Mouse (Mus musculus): ENCODE data around the gene Dmrtc1c1. TPM values are rescaled to one million over a fixed set of nuclear protein-coding genes. Genes with fewer than 3 reads are reported as not detected.
"Not testable (repeated sequence)": the region's sequence is repeated elsewhere in the genome, so short reads cannot be mapped to it uniquely, and the experiment has no call there.

Dmrtc1c1 gene
- total RNA-seq (2021): not detected
- long read RNA-seq, experiment 1: 0 reads
- long read RNA-seq, experiment 2: 0 reads

DNA sequence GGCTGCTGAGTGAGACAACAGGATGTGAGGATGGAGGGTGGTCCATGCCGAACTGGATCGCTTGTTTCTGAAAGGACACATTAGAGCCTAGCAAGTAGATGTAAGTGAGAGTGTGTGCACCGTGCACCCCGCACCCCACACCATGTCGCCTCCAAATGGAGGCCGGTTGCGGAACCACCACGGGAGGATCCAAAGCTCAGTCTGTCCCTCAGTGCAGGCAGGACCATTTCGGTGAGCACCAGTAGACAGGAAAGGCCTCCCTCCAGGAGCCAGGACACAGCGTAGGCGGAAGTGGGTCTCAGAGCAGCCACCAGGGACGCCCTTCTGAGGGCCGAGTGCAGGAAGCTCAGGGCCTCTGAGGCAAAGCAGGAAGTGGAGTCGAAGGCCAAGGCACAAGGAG is at the start of gene Dmrtc1c1:
Dmrtc1c1 (plus strand) TSS at position 301 of the 400 bp plus-strand sequence.
- DNase-seq (ENCODE audit: low spot score in 2 of 2): not testable (repeated sequence)

DNA sequence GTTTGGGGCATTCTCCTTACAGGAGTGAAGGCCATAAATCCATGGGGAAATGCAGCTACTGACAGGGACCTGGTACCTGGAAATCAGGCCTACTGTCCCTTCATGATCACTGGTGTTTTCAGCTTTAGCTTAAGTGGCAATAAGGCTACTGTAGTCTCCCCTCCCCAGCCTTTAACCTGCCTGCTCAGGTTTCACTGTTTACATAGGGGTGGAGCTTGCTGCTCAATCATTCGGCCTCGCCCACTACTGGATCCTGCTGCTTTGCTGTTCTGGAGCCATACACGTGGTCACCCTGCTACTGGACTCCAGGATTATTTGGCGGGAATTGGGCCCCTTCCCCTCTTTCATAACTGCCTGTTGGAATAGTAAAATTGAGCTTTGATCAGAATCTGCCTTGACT is 36.9 kb upstream of the Dmrtc1c1 start:
- no peak for DNase-seq (ENCODE audit: low spot score in 2 of 2)

- no peak for DNase-seq (ENCODE audit: low spot score in 2 of 2)
Measured at GRCm38 (mm10) chrX:102812311-102812710, 9.5 kb downstream of the Dmrtc1c1 start.

GRCm38 (mm10) chrX:102854516-102854915 is 51.8 kb downstream of the Dmrtc1c1 start, which contains the start of gene Dmrtc1c2:
TSS of gene Dmrtc1c2 (minus strand) at chrX:102854616.
- not testable (repeated sequence) for DNase-seq (ENCODE audit: low spot score in 2 of 2)

Other genes with a start within 250 kb of the Dmrtc1c1 start
- gene Phka1, start 158.7 kb upstream of the Dmrtc1c1 start, total RNA-seq (2021): 10 to 100 TPM; 13.0 to 15.9 TPM
- gene Gm3880, start 116.0 kb upstream of the Dmrtc1c1 start, total RNA-seq (2021): 1 to 10 TPM in 1 of 2 experiments, not detected in 1; 5.8 TPM
- not detected for gene Gm9112, start 95.3 kb upstream of the Dmrtc1c1 start, total RNA-seq (2021)
- not detected for gene Dmrtc1b, start 95.1 kb upstream of the Dmrtc1c1 start, total RNA-seq (2021)
- gene Dmrtc1c2, start 51.7 kb downstream of the Dmrtc1c1 start, total RNA-seq (2021): not detected
- gene 1700031F05Rik, start 65.0 kb downstream of the Dmrtc1c1 start, total RNA-seq (2021): not detected
- 1 to 10 TPM in 1 of 2 experiments, under 1 TPM in 1; 0.50 to 4.5 TPM for gene Dmrtc1a, start 105.7 kb downstream of the Dmrtc1c1 start, total RNA-seq (2021)
- not detected for gene 1700011M02Rik, start 105.9 kb downstream of the Dmrtc1c1 start, total RNA-seq (2021)
- 1 to 10 TPM in 1 of 2 experiments, not detected in 1; 9.2 TPM for gene 1700018G05Rik, start 125.4 kb downstream of the Dmrtc1c1 start, total RNA-seq (2021)